ENCODE assay signal across 9 mouse cellular contexts in the genomic region with DNA sequence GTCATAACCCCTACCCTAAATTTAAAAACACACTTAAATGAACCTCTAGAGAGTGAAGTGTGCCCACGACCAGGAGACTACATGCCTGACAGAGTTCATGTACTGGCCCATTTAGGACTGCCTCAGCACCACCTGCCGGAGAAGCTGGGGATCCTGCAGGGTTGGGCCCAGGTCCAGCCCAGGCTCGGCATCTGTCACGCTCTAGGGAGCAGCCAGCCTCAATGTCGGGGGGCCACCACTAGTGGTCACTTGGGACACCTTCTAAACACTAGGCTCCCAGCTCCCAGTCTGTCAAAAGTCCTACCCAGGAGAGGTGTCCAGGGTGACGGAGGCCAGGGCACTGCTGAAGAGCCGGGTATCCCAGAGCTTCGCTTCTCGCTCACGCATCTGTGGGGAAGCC. TPM values are rescaled to one million over a fixed set of nuclear protein-coding genes. Genes with fewer than 3 reads are reported as not detected.
DNase-seq lines count a peak whose midpoint lies in the region; ATAC-seq and TF ChIP-seq lines count a peak whose summit lies in the region.
"Had no signal": no experiment of that assay in that cellular context is flagged by ENCODE, and none has a peak within 500 bp of the region (broad histone marks: within the 10 kb centered on the region; RNA-seq: fewer than 3 reads in every experiment).

No protein-coding gene starts in this region.

- peak overlapping the region; percentile 61; the same call in 1 of the 2 replicates for H3K27ac ChIP-seq in layer of hippocampus, adult 2 months
- peak overlapping the region; percentile 79 for H3K27ac ChIP-seq in heart, embryonic 15.5 days

- H3K9ac ChIP-seq in heart, embryonic 15.5 days, result peak overlapping the region; percentile 34; the same call in 1 of the 2 replicates

- DNase-seq in layer of hippocampus, adult 2 months (ENCODE audit: low spot score in 2 of 2), result no peak
- DNase-seq in layer of hippocampus, postnatal 36 days, result no peak
- DNase-seq in cerebellum, adult 9-10 months, result peak; percentile 56
- peak; percentile 78 to 88 for DNase-seq in kidney, postnatal 25 days
- DNase-seq in retina, postnatal 1 day, result no peak
- no peak for DNase-seq in urinary bladder, adult 18-20 months (ENCODE audit: low spot score in 2 of 2)
- DNase-seq in MN1 (ENCODE audit: low spot score), result no peak
- DNase-seq: spleen, adult 18-20 months had no signal

- H3K4me1 ChIP-seq in heart, embryonic 15.5 days (replicated peaks), result peaks cover 77% of the 10 kb centered on the region

- H3K27me3 ChIP-seq in heart, embryonic 15.5 days, result no peaks in the 10 kb centered on the region

- H3K36me3 ChIP-seq in heart, embryonic 15.5 days, result peaks cover 16% of the 10 kb centered on the region

- H3K4me3 ChIP-seq in layer of hippocampus, adult 2 months, result no peak overlapping the region
- no peak overlapping the region for H3K4me3 ChIP-seq in heart, embryonic 15.5 days

- H3K9me3 ChIP-seq in heart, embryonic 15.5 days (replicated peaks), result no peaks in the 10 kb centered on the region

- H3K4me2 ChIP-seq in heart, embryonic 15.5 days, result no peak overlapping the region

- no peak for ATAC-seq in heart, embryonic 15.5 days (replicated peaks; ENCODE audit: insufficient number of reproducible peaks, insufficient read depth, low FRiP score, low read depth)

- peak; percentile 59 for TF ChIP-seq CTCF in layer of hippocampus, adult 2 months (conservative IDR thresholded peaks at IDR 0.05)

- 68% methylated on average over 10 of the region's 10 CpGs for WGBS in heart, embryonic 15.5 days

RNA-seq across cellular contexts. Expression of a gene that starts 14.9 kb away (rescaled TPM):
- total RNA-seq in layer of hippocampus, adult 2 months (2021), result 10 to 100 TPM; 61.2 to 65.4 TPM
- total RNA-seq in layer of hippocampus, postnatal 36 days (2021), result 10 to 100 TPM; 61.7 to 65.6 TPM
- polyA plus RNA-seq in heart, embryonic 15.5 days (2015; fragmentation: Nextera tagmentation; extraction: Ambion mirVana), result 78.3 and 79.6 TPM in 2 replicates

RNA-seq across cellular contexts. Expression of a gene that starts 15.0 kb away (rescaled TPM):
- total RNA-seq in layer of hippocampus, adult 2 months (2021), result 1 to 10 TPM; 5.7 to 6.2 TPM
- 1 to 10 TPM; 4.4 to 5.7 TPM for total RNA-seq in layer of hippocampus, postnatal 36 days (2021)
- 14.7 and 20.7 TPM in 2 replicates for polyA plus RNA-seq in heart, embryonic 15.5 days (2015; fragmentation: Nextera tagmentation; extraction: Ambion mirVana)

RNA-seq across cellular contexts. Expression of a gene that starts 24.9 kb away (rescaled TPM):
- 10 to 100 TPM; 85.6 to 93.4 TPM for total RNA-seq in layer of hippocampus, adult 2 months (2021)
- total RNA-seq in layer of hippocampus, postnatal 36 days (2021), result 10 to 100 TPM; 79.4 to 96.0 TPM
- polyA plus RNA-seq in heart, embryonic 15.5 days (2015; fragmentation: Nextera tagmentation; extraction: Ambion mirVana), result 11.2 and 15.8 TPM in 2 replicates

RNA-seq across cellular contexts. Expression of a gene that starts 29.9 kb away (rescaled TPM):
- 10 to 100 TPM; 72.3 to 75.2 TPM for total RNA-seq in layer of hippocampus, adult 2 months (2021)
- 10 to 100 TPM; 84.4 to 90.4 TPM for total RNA-seq in layer of hippocampus, postnatal 36 days (2021)
- 118 and 125 TPM in 2 replicates for polyA plus RNA-seq in heart, embryonic 15.5 days (2015; fragmentation: Nextera tagmentation; extraction: Ambion mirVana)

Comparison
In these comparisons a context has a peak if more than half of its experiments do, and no peak if none do; other contexts are left out.
1. DNase-seq: peak in cerebellum, adult 9-10 months (single experiment) and kidney, postnatal 25 days (2 of 2); none in layer of hippocampus, adult 2 months (0 of 2), layer of hippocampus, postnatal 36 days (0 of 2), retina, postnatal 1 day (single experiment), urinary bladder, adult 18-20 months (0 of 2) and MN1 (single experiment).